Mouse (Mus musculus) embryo, embryonic 10.5 days (tissue): Measurements from ENCODE around the gene Fam169b.

Source experiments
- DNase-seq: peaks from one replicate; pipeline ENCODE4 v3.0.0-alpha.2; 2015; ENCODE audit warnings: low spot score

Gene Fam169b

DNA sequence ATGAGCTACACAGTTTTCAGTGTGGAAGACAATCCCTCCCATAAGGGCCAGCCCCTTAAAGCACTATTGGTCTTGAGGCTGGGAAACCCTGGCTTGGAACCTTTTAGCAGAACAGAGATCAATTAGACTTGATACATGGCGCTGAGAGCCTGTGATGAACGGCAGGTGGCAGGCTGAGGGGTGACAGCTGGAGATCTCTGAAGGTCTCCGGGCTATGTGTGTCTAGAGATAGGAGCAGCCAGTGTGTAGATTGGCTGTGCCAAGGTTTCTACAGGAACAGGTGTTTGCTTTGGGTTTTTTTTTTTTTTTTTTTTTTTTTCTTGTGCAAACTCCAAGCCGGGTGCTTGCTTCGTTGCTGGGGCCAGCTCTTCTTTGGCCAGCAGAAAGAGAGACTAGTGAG is 135.0 kb downstream of the Fam169b start:
- DNase-seq: no peak
